12 mouse cellular contexts compared by ENCODE assay signal in genomic region chrX:49124774-49125429, GRCm38 (mm10).
DNase-seq lines count a peak whose midpoint lies in the region; ATAC-seq lines count a peak whose summit lies in the region.
"Had no signal": no experiment of that assay in that cellular context is flagged by ENCODE, and none has a peak within 500 bp of the region (broad histone marks: within the 10 kb centered on the region; RNA-seq: fewer than 3 reads in every experiment).

No protein-coding gene starts in this region.

- no peaks in the 10 kb centered on the region for H3K4me1 ChIP-seq in embryonic facial prominence, embryonic 11.5 days (ENCODE audit: control insufficient read depth, insufficient read depth, low read length)
- H3K4me1 ChIP-seq in hindbrain, embryonic 11.5 days (replicated peaks; ENCODE audit: control insufficient read depth, insufficient read depth, low read length): no peaks in the 10 kb centered on the region
- H3K4me1 ChIP-seq in midbrain, embryonic 15.5 days: no peaks in the 10 kb centered on the region
- H3K4me1 ChIP-seq in liver, embryonic 12.5 days: no peaks in the 10 kb centered on the region
- H3K4me1 ChIP-seq: embryonic facial prominence, embryonic 13.5 days had no signal

- 34% methylated on average over 3 of the region's 3 CpGs for whole genome bisulfite sequencing in embryonic facial prominence, embryonic 11.5 days
- 49% methylated on average over 3 of the region's 3 CpGs for WGBS in hindbrain, embryonic 11.5 days
- WGBS in midbrain, embryonic 15.5 days: 28% methylated on average over 3 of the region's 3 CpGs
- 81% methylated on average over 3 of the region's 3 CpGs for WGBS in liver, embryonic 12.5 days (ENCODE audit: insufficient replicate concordance)

- H3K27ac ChIP-seq in embryonic facial prominence, embryonic 11.5 days (replicated peaks; ENCODE audit: low read depth, low read length): no peak overlapping the region
- no peak overlapping the region for H3K27ac ChIP-seq in hindbrain, embryonic 11.5 days (ENCODE audit: low read depth, low read length)
- H3K27ac ChIP-seq in midbrain, embryonic 15.5 days: 0 out of 2 replicates have a peak overlapping the region, but pooled peaks have one; percentile 1
- no peak overlapping the region for H3K27ac ChIP-seq in liver, embryonic 12.5 days
- H3K27ac ChIP-seq: embryonic facial prominence, embryonic 13.5 days had no signal

- H3K27me3 ChIP-seq in embryonic facial prominence, embryonic 11.5 days (ENCODE audit: control insufficient read depth, insufficient read depth, low read length): no peaks in the 10 kb centered on the region
- H3K27me3 ChIP-seq in hindbrain, embryonic 11.5 days (ENCODE audit: control insufficient read depth, insufficient read depth, low read length): no peaks in the 10 kb centered on the region
- no peaks in the 10 kb centered on the region for H3K27me3 ChIP-seq in midbrain, embryonic 15.5 days (replicated peaks)
- no peaks in the 10 kb centered on the region for H3K27me3 ChIP-seq in liver, embryonic 12.5 days (replicated peaks)
- H3K27me3 ChIP-seq: embryonic facial prominence, embryonic 13.5 days had no signal

- H3K4me3 ChIP-seq in embryonic facial prominence, embryonic 11.5 days (ENCODE audit: low read depth, low read length): no peak overlapping the region
- H3K4me3 ChIP-seq in hindbrain, embryonic 11.5 days (ENCODE audit: low read depth, low read length): no peak overlapping the region
- no peak overlapping the region for H3K4me3 ChIP-seq in midbrain, embryonic 15.5 days
- no peak overlapping the region for H3K4me3 ChIP-seq in liver, embryonic 12.5 days
- H3K4me3 ChIP-seq: embryonic facial prominence, embryonic 13.5 days had no signal

- no peak overlapping the region for H3K4me2 ChIP-seq in embryonic facial prominence, embryonic 11.5 days (ENCODE audit: low read depth, low read length)
- no peak overlapping the region for H3K4me2 ChIP-seq in hindbrain, embryonic 11.5 days (replicated peaks; ENCODE audit: low read depth, low read length)
- no peak overlapping the region for H3K4me2 ChIP-seq in midbrain, embryonic 15.5 days
- no peak overlapping the region for H3K4me2 ChIP-seq in liver, embryonic 12.5 days
- H3K4me2 ChIP-seq: embryonic facial prominence, embryonic 13.5 days had no signal

- no peaks in the 10 kb centered on the region for H3K9me3 ChIP-seq in embryonic facial prominence, embryonic 11.5 days (replicated peaks; ENCODE audit: control insufficient read depth, low read length)
- H3K9me3 ChIP-seq in hindbrain, embryonic 11.5 days (ENCODE audit: control insufficient read depth, low read length): no peaks in the 10 kb centered on the region
- H3K9me3 ChIP-seq in midbrain, embryonic 15.5 days: no peaks in the 10 kb centered on the region
- H3K9me3 ChIP-seq in liver, embryonic 12.5 days (replicated peaks): no peaks in the 10 kb centered on the region
- H3K9me3 ChIP-seq: embryonic facial prominence, embryonic 13.5 days had no signal

- DNase-seq in brain, adult 2 months (ENCODE audit: low read depth, low spot score): peak; percentile 13
- peak; percentile 10 for DNase-seq in embryonic facial prominence, embryonic 11.5 days (ENCODE audit: low spot score)
- peak; percentile 0 for DNase-seq in hindbrain, embryonic 11.5 days (ENCODE audit: low spot score)
- no peak for DNase-seq in right cerebral cortex, adult 18-20 months
- no peak for DNase-seq in right cerebral cortex, postnatal 14 days
- no peak for DNase-seq in cerebellum, adult 8-10 months
- DNase-seq: cerebellum, adult 9-11 months; liver had no signal

- H3K9ac ChIP-seq in embryonic facial prominence, embryonic 11.5 days (replicated peaks; ENCODE audit: low read length): no peak overlapping the region
- H3K9ac ChIP-seq in hindbrain, embryonic 11.5 days (ENCODE audit: low read depth, low read length): no peak overlapping the region
- no peak overlapping the region for H3K9ac ChIP-seq in midbrain, embryonic 15.5 days
- H3K9ac ChIP-seq in liver, embryonic 12.5 days: no peak overlapping the region
- H3K9ac ChIP-seq: embryonic facial prominence, embryonic 13.5 days had no signal

- ATAC-seq in embryonic facial prominence, embryonic 11.5 days (replicated peaks; ENCODE audit: insufficient number of reproducible peaks, low FRiP score, low TSS enrichment, low read depth): no peak
- peak; percentile 53; the same call in 1 of the 2 replicates for ATAC-seq in hindbrain, embryonic 11.5 days (ENCODE audit: low FRiP score)
- peak; percentile 52; the same call in 1 of the 2 replicates for ATAC-seq in midbrain, embryonic 15.5 days (replicated peaks)
- ATAC-seq in liver, embryonic 12.5 days: no peak
- ATAC-seq: CD4-positive, CD25-positive, alpha-beta regulatory T cell, adult 4 months had no signal

- no peaks in the 10 kb centered on the region for H3K36me3 ChIP-seq in embryonic facial prominence, embryonic 11.5 days (replicated peaks; ENCODE audit: control insufficient read depth, insufficient read depth, low read depth, low read length)
- no peaks in the 10 kb centered on the region for H3K36me3 ChIP-seq in hindbrain, embryonic 11.5 days (ENCODE audit: control insufficient read depth, insufficient read depth, low read length)
- no peaks in the 10 kb centered on the region for H3K36me3 ChIP-seq in midbrain, embryonic 15.5 days (replicated peaks)
- no peaks in the 10 kb centered on the region for H3K36me3 ChIP-seq in liver, embryonic 12.5 days
- H3K36me3 ChIP-seq: embryonic facial prominence, embryonic 13.5 days had no signal

Comparison
In these comparisons a context has a peak if more than half of its experiments do, and no peak if none do; other contexts are left out.
1. DNase-seq: peak in brain, adult 2 months (single experiment), embryonic facial prominence, embryonic 11.5 days (single experiment) and hindbrain, embryonic 11.5 days (single experiment); none in right cerebral cortex, adult 18-20 months (single experiment), right cerebral cortex, postnatal 14 days (single experiment) and cerebellum, adult 8-10 months (single experiment).
2. ATAC-seq: peak in hindbrain, embryonic 11.5 days (single experiment) and midbrain, embryonic 15.5 days (single experiment); none in embryonic facial prominence, embryonic 11.5 days (single experiment) and liver, embryonic 12.5 days (single experiment).